Mouse (Mus musculus): ENCODE measurements around the gene Scfd2.

Scfd2 gene

DNA sequence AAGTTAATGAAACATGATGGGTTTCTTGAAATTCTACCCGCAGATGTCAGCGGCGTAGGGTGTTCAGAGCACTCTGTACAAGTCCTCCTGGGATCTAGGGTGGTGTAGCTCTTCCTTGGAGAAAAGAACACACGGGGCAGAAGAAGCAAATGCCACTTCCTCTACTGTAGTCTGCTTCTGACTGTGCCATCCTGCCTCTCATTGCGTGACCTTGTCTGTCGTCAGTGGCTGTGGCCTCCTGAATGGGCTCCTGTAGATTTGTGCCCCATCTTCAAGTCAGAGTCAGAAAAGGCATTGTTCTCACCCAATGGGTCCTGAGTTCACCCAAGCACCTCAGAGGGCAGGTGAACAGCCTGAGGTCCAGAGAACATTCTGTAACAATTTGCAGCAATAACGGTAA is 367.0 kb downstream of the Scfd2 start:
- DNase-seq, result no peak

DNA sequence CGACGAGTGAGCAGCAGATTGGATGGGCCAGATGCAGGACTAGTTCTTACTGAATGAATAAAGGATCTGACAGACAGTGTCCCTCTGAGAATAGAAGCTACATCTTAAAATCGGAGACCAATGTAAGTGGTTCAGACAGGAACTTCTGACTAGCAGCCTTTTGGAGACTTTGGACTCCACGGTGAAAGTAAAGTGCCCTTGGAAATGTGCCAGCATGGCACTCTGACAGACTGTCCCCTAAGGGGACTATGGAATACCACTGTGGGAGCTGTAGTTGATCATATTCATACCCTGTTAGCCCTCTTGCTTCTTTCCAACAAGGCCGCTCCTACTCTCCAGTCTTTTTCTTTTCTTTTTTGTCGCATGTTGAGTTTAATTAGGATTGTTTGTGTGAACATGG is 368.4 kb downstream of the Scfd2 start:
- no peak for DNase-seq

DNA sequence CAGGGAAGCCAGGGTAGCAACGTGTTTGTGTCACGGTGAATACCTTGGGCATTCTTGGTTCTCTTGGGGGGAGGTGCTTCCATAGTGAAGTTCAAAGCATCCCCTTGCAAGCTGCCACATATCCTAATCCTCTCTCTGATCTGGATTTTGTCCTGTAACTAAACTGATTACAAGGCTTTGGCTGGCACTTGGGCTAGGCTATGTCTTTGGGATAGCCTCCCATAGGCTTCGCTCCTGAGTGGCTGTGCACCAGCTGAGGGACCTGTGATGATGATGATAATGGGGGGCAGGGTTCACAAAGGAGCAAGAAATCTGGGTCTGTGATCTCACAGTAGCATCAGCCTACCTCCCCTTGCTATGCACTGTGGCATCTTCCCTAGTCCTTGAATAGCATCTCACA is 369.5 kb downstream of the Scfd2 start:
- DNase-seq, result no peak

DNA sequence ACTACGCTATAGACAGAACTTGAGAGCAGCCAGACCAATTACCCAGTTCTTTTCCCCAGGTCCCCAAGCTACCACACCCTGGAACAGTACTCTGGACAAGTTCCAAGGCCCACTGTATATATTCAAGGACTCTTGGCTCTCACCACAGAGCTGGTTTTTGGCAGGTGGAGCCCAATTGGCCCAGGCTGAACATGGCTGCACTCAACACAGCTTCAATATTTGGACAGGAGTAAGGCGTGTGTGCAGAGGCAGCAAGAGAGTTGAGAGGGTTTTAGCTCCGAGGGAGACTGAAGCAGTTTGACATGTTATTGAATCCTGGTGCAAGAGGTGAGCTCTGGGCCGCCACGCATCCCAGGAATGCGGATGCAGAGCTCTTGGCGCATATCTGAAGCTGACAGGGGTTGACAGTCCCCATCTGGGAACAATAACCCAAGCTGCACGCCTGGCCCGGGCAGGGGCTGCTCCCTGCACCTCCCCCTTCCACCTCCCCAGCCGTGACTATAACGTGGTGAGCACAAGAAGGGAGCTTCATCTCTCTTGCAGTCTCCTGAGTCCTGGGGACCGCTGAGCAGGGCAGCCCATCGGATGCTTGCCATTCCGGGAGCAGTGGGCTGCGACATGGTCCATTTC is 370.1 kb downstream of the Scfd2 start:
- DNase-seq, result no peak

DNA sequence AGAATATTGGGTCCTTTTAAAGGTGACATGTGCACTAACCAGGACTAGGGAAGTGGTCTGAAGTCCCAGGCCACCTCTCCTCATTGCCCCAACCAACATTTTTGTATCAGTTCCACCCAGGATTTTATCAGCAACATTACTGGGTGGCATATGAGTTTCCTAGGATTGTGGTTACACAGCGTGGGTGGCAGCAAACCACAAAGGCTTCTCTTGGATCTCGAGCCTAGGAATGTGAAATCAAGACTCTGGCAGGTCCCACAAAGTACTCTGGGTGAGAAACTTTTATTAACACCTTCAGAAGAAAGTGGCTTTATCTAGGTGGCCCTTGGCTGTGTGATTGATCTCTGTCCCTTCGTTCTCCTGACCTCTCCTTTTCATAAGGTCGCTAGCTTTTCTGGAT is 371.2 kb downstream of the Scfd2 start:
- DNase-seq, result no peak

DNA sequence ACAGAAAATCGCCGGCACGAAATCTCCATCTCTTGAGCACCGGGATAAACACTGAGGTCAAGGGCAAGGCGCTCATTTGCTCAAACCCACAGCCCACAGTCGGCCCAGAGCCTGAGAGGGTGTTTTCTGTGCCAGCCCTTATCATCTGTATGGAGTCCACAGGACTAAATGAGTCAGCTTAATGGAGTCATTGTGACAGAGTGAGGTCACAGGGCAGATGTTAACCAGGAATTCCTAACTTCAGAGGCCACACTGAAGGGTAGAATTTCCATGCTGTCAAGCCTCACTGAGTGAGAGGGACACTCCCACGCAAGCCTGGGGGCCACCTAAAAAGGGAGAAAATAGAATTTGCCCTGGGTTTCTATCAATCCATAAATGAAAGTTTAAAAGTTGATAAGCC is 371.7 kb downstream of the Scfd2 start:
- no peak for DNase-seq

DNA sequence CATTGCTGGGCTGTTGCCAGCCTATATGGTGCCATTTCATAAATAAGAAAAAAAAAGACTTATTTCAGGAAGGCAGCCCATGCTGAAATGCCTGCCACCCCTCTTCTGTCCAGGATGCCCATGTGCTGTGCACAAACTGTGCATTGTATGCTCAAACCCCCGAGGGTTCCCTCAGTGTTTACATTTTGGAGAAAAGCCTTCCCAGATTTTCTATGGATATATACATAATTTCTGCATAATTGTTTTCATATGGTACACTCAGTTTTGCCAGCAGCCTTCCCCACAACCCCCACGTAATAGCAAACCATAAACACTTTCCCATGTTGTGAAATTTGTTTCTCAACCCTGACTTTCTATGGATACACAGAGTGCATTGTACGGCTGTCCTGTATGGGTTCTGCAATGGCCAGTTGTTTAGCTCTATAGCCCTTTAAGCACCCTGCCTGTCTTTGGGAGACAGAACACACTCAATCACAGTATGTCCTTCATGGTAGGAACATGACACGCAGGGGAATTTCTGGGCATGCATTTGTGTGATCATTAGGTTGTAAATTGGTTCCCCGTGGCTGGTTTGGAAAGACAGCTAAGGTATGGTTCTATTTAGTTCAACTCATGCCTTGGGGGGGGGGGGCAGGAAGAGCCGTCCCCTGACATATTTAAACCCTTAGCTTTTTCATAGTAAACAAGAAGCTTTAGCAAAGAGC is 372.5 kb downstream of the Scfd2 start:
- no peak for DNase-seq

DNA sequence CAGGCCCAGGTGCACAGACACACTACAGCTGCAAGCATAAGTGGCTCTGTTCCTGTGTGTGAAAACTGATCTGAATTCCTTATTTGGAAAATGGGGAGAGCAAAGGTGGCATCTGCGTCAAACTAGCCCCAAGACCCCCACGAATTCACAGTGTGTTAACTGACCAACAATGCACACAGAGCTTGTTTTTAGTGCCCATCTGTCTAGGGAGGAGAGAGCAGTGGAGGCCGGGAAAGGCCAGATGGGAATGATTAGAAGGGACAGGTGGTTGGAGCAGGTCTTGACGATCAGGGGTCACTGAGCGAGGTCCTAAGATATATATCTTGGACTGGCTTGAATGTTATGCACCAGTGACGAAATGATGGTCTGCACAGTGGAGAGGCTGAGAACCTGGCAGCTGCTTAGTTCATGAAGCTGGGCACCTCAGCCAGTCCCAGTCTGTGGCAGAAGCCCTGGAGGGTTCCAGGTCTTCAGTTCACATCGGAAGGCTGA is 375.7 kb downstream of the Scfd2 start:
- no peak for DNase-seq
